Mouse (Mus musculus) kidney, postnatal 14 days (tissue): ENCODE measurements around the gene Prdx2.

ENCODE experiments used
- DNase-seq: peaks from one replicate; pipeline ENCODE4 v3.0.0; 2022; ENCODE audit warnings: mixed read lengths

The Prdx2 gene

DNA sequence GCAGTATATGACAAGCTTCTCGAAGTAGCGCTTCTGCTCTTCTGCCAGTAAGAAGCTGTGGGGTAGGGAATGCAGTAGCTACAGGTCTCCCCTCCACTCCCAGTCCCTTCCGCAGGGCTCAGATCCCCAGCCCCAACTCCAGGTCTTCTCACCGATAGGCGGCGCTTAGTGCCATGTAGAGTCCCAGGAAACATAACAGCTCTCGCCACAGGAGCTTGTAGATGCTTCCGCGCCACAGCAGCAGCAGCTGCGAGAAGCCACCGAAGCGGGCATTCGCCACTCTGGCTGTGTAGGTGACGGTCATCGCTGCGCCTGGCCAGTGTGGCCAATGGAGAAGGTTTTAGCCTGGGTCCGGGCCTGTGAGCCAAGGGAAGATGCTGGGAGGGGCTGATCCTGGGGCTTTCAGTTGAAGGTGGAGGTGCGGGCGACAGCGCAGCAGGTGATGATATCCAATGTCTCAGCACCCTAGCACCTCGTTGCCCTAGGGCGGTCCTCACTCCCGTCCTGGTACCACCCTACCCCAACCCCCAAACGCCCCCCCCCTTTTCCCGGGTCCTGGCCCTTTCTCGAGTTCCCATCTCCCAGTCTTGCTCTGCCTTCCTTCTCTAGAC, 43.9 kb downstream of the Prdx2 start:
- peak; percentile 80 for DNase-seq

DNA sequence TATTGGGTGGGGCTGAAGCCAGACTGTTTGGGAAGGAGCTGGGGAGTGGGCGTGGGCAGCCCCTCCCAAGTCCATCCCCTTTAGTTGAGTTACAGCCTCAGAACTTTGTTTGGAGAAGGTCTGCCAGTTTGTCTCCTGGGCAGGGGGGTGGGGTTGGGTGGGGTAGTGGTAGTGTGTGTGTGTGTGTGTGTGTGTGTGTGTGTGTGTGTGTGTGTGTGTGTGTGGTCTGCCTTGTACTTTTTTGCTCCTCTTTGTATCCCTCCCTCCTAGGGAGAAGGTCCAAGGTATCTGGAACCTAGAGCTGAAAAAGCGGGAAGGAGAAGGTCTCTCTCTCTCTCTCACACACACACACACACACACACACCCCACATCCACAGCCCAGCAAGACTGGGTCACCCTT, 45.0 kb downstream of the Prdx2 start, which contains the start of gene Best2:
TSS of gene Best2 (minus strand) at position 101 of the 400 bp plus-strand sequence.
- DNase-seq, result no peak

- no peak for DNase-seq
Observed at GRCm38 (mm10) chr8:85016724-85017123, 47.3 kb downstream of the Prdx2 start.

DNA sequence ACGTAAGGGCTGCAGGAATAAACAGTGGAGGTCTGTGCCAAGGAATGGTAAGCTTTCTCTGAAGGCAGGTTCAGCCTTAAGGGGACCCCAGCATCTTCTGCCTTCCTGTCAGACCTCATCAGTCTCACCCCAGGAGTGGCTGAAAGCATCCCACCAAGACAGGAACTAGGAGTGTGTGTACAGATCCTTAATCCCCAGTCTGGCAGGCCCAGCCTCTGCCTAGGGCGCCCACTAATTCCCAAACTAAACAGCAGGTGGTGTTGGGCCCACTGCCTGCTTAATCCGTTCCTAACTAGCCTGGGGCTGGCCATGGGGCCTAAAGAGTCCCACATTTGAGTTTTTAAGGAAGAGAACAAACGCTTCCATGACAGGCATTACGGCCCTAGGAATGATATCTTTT, 47.8 kb downstream of the Prdx2 start:
- no peak for DNase-seq

DNA sequence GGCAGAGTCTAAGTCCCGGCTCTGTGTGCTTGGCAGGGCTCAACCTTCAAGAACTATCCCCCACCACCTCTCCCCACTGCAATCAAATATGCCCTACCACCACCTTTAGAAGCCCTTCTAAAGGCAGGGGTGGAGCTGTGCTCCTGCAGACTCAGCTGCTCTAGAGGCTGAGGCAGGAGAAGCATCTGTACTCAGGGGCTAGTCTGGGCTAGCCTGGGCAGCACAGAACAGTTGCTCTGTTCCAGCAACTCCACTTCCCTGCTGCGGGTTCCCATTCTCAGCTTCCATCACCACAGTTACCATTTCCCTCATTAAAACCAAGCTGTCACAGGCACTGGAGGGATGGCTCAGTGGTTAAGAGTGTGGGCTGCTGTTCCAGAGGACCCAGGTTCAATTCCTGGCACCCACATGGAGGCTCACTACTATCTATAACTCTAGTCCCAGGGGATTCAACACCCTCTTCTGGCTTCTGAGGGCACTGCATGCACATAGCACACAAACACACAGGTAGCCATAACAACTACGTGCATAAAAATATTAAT, 52.2 kb downstream of the Prdx2 start:
- no peak for DNase-seq

DNA sequence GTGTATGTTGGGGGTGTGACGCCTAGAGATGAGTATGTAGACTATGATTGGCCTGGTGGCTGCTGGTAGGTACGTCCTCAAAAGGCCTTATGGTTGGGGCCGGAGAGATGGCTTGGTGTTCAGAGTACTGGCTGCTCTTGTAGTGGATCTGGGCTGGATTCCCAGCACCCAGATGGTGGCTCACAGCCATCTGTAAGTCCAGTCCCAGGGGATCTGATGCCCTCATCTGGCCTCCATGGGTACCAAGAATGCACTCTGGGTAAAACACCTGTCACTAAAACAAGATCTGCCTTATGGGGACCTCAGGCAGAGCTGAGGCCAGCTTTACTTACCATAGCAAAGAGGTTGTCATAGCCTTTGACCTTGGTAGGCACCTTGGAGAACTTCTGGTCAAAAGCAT, 54.5 kb downstream of the Prdx2 start:
- DNase-seq, result no peak
